Mouse (Mus musculus): Measurements from ENCODE around the gene Gltpd2. TPM values are rescaled to one million over a fixed set of nuclear protein-coding genes. Genes with fewer than 3 reads are reported as not detected.

Gltpd2 gene
- polyA plus RNA-seq, 1 experiment: 0.34 TPM

GRCm38 (mm10) chr11:70557545-70557944 is 38.5 kb downstream of the Gltpd2 start:
- H3K4me3 ChIP-seq (replicated peaks; ENCODE audit: extremely low read depth, low read depth, low read length): no peak overlapping the region
- peaks cover 3% of the 10 kb centered on the region for H3K4me1 ChIP-seq (ENCODE audit: control insufficient read depth, insufficient read depth, low read length)
- 87% methylated on average over 9 of the region's 9 CpGs for WGBS
- no peak for DNase-seq
- TF ChIP-seq CTCF (IDR thresholded peaks at IDR 0.05; ENCODE audit: insufficient read depth, low read length): no peak
- no peak for TF ChIP-seq POLR2A (IDR thresholded peaks at IDR 0.05; ENCODE audit: borderline replicate concordance, extremely low read depth, low read depth, low read length)

GRCm38 (mm10) chr11:70561937-70562286 is 42.9 kb downstream of the Gltpd2 start:
- TF ChIP-seq POLR2A (IDR thresholded peaks at IDR 0.05; ENCODE audit: borderline replicate concordance, extremely low read depth, low read depth, low read length): no peak
- no peak for TF ChIP-seq CTCF (IDR thresholded peaks at IDR 0.05; ENCODE audit: insufficient read depth, low read length)
- Histone ChIP-seq H3K4me3 (replicated peaks; ENCODE audit: extremely low read depth, low read depth, low read length) (peak overlapping the region; percentile 97), H3K4me1 (ENCODE audit: control insufficient read depth, insufficient read depth, low read length) (peaks cover 3% of the 10 kb centered on the region)
- no peak for DNase-seq
- WGBS: 0% methylated on average over 2 of the region's 2 CpGs

GRCm38 (mm10) chr11:70562287-70562994 is 43.4 kb downstream of the Gltpd2 start, which contains the start of gene Mink1:
TSS of gene Mink1 (plus strand) at chr11:70562881.
- peaks cover 3% of the 10 kb centered on the region for H3K4me1 ChIP-seq (ENCODE audit: control insufficient read depth, insufficient read depth, low read length)
- H3K4me3 ChIP-seq (replicated peaks; ENCODE audit: extremely low read depth, low read depth, low read length): peak within 1 kb of the TSS; percentile 97
- DNase-seq: peak; percentile 84
- WGBS: under 1% methylated on average over 55 of the region's 57 CpGs
- peak; percentile 57; the same call in 1 of the 2 replicates for TF ChIP-seq POLR2A (IDR thresholded peaks at IDR 0.05; ENCODE audit: borderline replicate concordance, extremely low read depth, low read depth, low read length)
- no peak for TF ChIP-seq CTCF (IDR thresholded peaks at IDR 0.05; ENCODE audit: insufficient read depth, low read length)

- no peak for DNase-seq
- WGBS: 1% methylated on average over 25 of the region's 31 CpGs
- H3K4me1 ChIP-seq (ENCODE audit: control insufficient read depth, insufficient read depth, low read length): peaks cover 3% of the 10 kb centered on the region
- H3K4me3 ChIP-seq (replicated peaks; ENCODE audit: extremely low read depth, low read depth, low read length): peak overlapping the region; percentile 75
- TF ChIP-seq POLR2A (IDR thresholded peaks at IDR 0.05; ENCODE audit: borderline replicate concordance, extremely low read depth, low read depth, low read length): no peak
- no peak for TF ChIP-seq CTCF (IDR thresholded peaks at IDR 0.05; ENCODE audit: insufficient read depth, low read length)
Observed at GRCm38 (mm10) chr11:70562995-70563469, 44.0 kb downstream of the Gltpd2 start.

- Histone ChIP-seq H3K4me3 (replicated peaks; ENCODE audit: extremely low read depth, low read depth, low read length) (peak overlapping the region; percentile 75), H3K4me1 (ENCODE audit: control insufficient read depth, insufficient read depth, low read length) (peaks cover 3% of the 10 kb centered on the region)
- WGBS: 2% methylated on average over 25 of the region's 25 CpGs
- TF ChIP-seq CTCF (IDR thresholded peaks at IDR 0.05; ENCODE audit: insufficient read depth, low read length): no peak
- peak; percentile 12; the same call in 1 of the 2 replicates for TF ChIP-seq POLR2A (IDR thresholded peaks at IDR 0.05; ENCODE audit: borderline replicate concordance, extremely low read depth, low read depth, low read length)
- peak; percentile 54 for DNase-seq
Observed at GRCm38 (mm10) chr11:70563470-70564275, 44.7 kb downstream of the Gltpd2 start.

- no peak for TF ChIP-seq CTCF (IDR thresholded peaks at IDR 0.05; ENCODE audit: insufficient read depth, low read length)
- TF ChIP-seq POLR2A (IDR thresholded peaks at IDR 0.05; ENCODE audit: borderline replicate concordance, extremely low read depth, low read depth, low read length): no peak
- DNase-seq: no peak
- H3K4me1 ChIP-seq (ENCODE audit: control insufficient read depth, insufficient read depth, low read length): peaks cover 3% of the 10 kb centered on the region
- H3K4me3 ChIP-seq (replicated peaks; ENCODE audit: extremely low read depth, low read depth, low read length): no peak overlapping the region
- WGBS: 32% methylated on average over 4 of the region's 4 CpGs
Observed at GRCm38 (mm10) chr11:70564276-70564873, 45.4 kb downstream of the Gltpd2 start.

GRCm38 (mm10) chr11:70566586-70566985 is 47.6 kb downstream of the Gltpd2 start:
- no peak for DNase-seq
- Histone ChIP-seq H3K4me3 (replicated peaks; ENCODE audit: extremely low read depth, low read depth, low read length) (no peak overlapping the region), H3K4me1 (ENCODE audit: control insufficient read depth, insufficient read depth, low read length) (peaks cover 3% of the 10 kb centered on the region)
- 66% methylated on average over 7 of the region's 7 CpGs for WGBS
- TF ChIP-seq CTCF (IDR thresholded peaks at IDR 0.05; ENCODE audit: insufficient read depth, low read length) (no peak), POLR2A (IDR thresholded peaks at IDR 0.05; ENCODE audit: borderline replicate concordance, extremely low read depth, low read depth, low read length) (no peak)

Other genes starting within 250 kb of the Gltpd2 start
- gene Alox12e, start 196.6 kb upstream of the Gltpd2 start, polyA plus RNA-seq (2012; rRNA removed): 0.31 and 0.40 TPM in 2 replicates
- gene Alox15, start 167.2 kb upstream of the Gltpd2 start, polyA plus RNA-seq (2012; rRNA removed): 4.2 and 14.2 TPM in 2 replicates
- 15.9 and 17.4 TPM in 2 replicates for gene Pelp1, start 109.2 kb upstream of the Gltpd2 start, polyA plus RNA-seq (2012; rRNA removed)
- 48.2 and 80.2 TPM in 2 replicates for gene Arrb2, start 86.6 kb upstream of the Gltpd2 start, polyA plus RNA-seq (2012; rRNA removed)
- 21.6 and 26.9 TPM in 2 replicates for gene Med11, start 67.3 kb upstream of the Gltpd2 start, polyA plus RNA-seq (2012; rRNA removed)
- 8.7 and 12.3 TPM in 2 replicates for gene Zmynd15, start 59.8 kb upstream of the Gltpd2 start, polyA plus RNA-seq (2012; rRNA removed)
- 67.2 and 74.6 TPM in 2 replicates for gene Cxcl16, start 59.2 kb upstream of the Gltpd2 start, polyA plus RNA-seq (2012; rRNA removed)
- gene Tm4sf5, start 14.0 kb upstream of the Gltpd2 start, polyA plus RNA-seq (2012; rRNA removed): 0.50 and 1.00 TPM in 2 replicates
- 0.20 and 0.26 TPM in 2 replicates for gene Vmo1, start 4.6 kb upstream of the Gltpd2 start, polyA plus RNA-seq (2012; rRNA removed)
- gene Psmb6, start 6.2 kb downstream of the Gltpd2 start, polyA plus RNA-seq (2012; rRNA removed): 202 and 264 TPM in 2 replicates
- gene Gm40193, start 13.7 kb downstream of the Gltpd2 start, polyA plus RNA-seq (2012; rRNA removed): not detected in 2 replicates
- gene Pld2, start 20.9 kb downstream of the Gltpd2 start, polyA plus RNA-seq (2012; rRNA removed): 32.4 and 47.2 TPM in 2 replicates
- gene Mink1, start 43.7 kb downstream of the Gltpd2 start, polyA plus RNA-seq (2012; rRNA removed): 119 and 120 TPM in 2 replicates
- 0.16 TPM in 1 of 2 replicates, not detected in the other for gene 4930544D05Rik, start 96.7 kb downstream of the Gltpd2 start, polyA plus RNA-seq (2012; rRNA removed)
- gene Chrne, start 100.0 kb downstream of the Gltpd2 start, polyA plus RNA-seq (2012; rRNA removed): 0.41 and 0.91 TPM in 2 replicates
- 0.70 and 1.7 TPM in 2 replicates for gene Gp1ba, start 119.9 kb downstream of the Gltpd2 start, polyA plus RNA-seq (2012; rRNA removed)
- gene Rnf167, start 128.0 kb downstream of the Gltpd2 start, polyA plus RNA-seq (2012; rRNA removed): 116 and 146 TPM in 2 replicates
- gene Slc25a11, start 128.3 kb downstream of the Gltpd2 start, polyA plus RNA-seq (2012; rRNA removed): 83.6 and 113 TPM in 2 replicates
- gene Pfn1, start 135.4 kb downstream of the Gltpd2 start, polyA plus RNA-seq (2012; rRNA removed): 933 and 1,129 TPM in 2 replicates
- 19.6 and 97.3 TPM in 2 replicates for gene Eno3, start 138.0 kb downstream of the Gltpd2 start, polyA plus RNA-seq (2012; rRNA removed)
- 24.7 and 39.0 TPM in 2 replicates for gene Spag7, start 150.2 kb downstream of the Gltpd2 start, polyA plus RNA-seq (2012; rRNA removed)
- 33.1 and 35.7 TPM in 2 replicates for gene Camta2, start 168.9 kb downstream of the Gltpd2 start, polyA plus RNA-seq (2012; rRNA removed)
- 1.6 and 2.0 TPM in 2 replicates for gene Inca1, start 181.0 kb downstream of the Gltpd2 start, polyA plus RNA-seq (2012; rRNA removed)
- gene Kif1c, start 181.4 kb downstream of the Gltpd2 start, polyA plus RNA-seq (2012; rRNA removed): 78.2 and 103 TPM in 2 replicates
- 1.4 and 2.3 TPM in 2 replicates for gene Zfp3, start 245.0 kb downstream of the Gltpd2 start, polyA plus RNA-seq (2012; rRNA removed)

All from lung, adult 2 months (tissue).